Mouse (Mus musculus): Measurements from ENCODE around the gene Aff1. TPM values are rescaled to one million over a fixed set of nuclear protein-coding genes. Genes with fewer than 3 reads are reported as not detected.

Gene Aff1
- polyA plus RNA-seq, 1 experiment from 2014 or later: 4.6 TPM

GRCm38 (mm10) chr5:103726281-103726938 is 34.2 kb downstream of the Aff1 start:
- ATAC-seq (ENCODE audit: insufficient number of reproducible peaks, insufficient read depth, low FRiP score, low TSS enrichment, low read depth): 0 out of 2 replicates have a peak, but pooled peaks have one; percentile 44
- peaks cover 51% of the 10 kb centered on the region for H3K4me1 ChIP-seq (replicated peaks)
- WGBS: 42% methylated on average over 8 of the region's 8 CpGs

GRCm38 (mm10) chr5:103727777-103728395 is 35.7 kb downstream of the Aff1 start:
- no peaks in the 10 kb centered on the region; the same call in 1 of the 2 replicates for H3K27me3 ChIP-seq
- no peak overlapping the region for H3K9ac ChIP-seq (replicated peaks)
- peaks cover 51% of the 10 kb centered on the region for H3K4me1 ChIP-seq (replicated peaks)
- no peak overlapping the region for H3K4me3 ChIP-seq (replicated peaks)
- ATAC-seq (ENCODE audit: insufficient number of reproducible peaks, insufficient read depth, low FRiP score, low TSS enrichment, low read depth): no peak
- H3K36me3 ChIP-seq: no peaks in the 10 kb centered on the region
- WGBS: 79% methylated on average over 4 of the region's 4 CpGs
- no peak overlapping the region for H3K4me2 ChIP-seq
- H3K9me3 ChIP-seq: no peaks in the 10 kb centered on the region
- H3K27ac ChIP-seq: no peak overlapping the region

More at GRCm38 (mm10) chr5:103726281-103726938, 34.2 kb downstream of the Aff1 start:
- no peak overlapping the region for H3K27ac ChIP-seq
- no peak overlapping the region for H3K9ac ChIP-seq (replicated peaks)
- no peaks in the 10 kb centered on the region for H3K9me3 ChIP-seq
- H3K4me2 ChIP-seq: no peak overlapping the region
- H3K27me3 ChIP-seq: no peaks in the 10 kb centered on the region; the same call in 1 of the 2 replicates
- no peak overlapping the region for H3K4me3 ChIP-seq (replicated peaks)
- no peaks in the 10 kb centered on the region for H3K36me3 ChIP-seq

GRCm38 (mm10) chr5:103729225-103729624 is 37.1 kb downstream of the Aff1 start:
- H3K9me3 ChIP-seq: no peaks in the 10 kb centered on the region
- H3K4me2 ChIP-seq: no peak overlapping the region
- no peaks in the 10 kb centered on the region for H3K27me3 ChIP-seq
- no peak overlapping the region for H3K4me3 ChIP-seq (replicated peaks)
- no peaks in the 10 kb centered on the region for H3K36me3 ChIP-seq
- no peak for ATAC-seq (ENCODE audit: insufficient number of reproducible peaks, insufficient read depth, low FRiP score, low TSS enrichment, low read depth)
- peaks cover 40% of the 10 kb centered on the region for H3K4me1 ChIP-seq (replicated peaks)
- no peak overlapping the region for H3K27ac ChIP-seq
- no peak overlapping the region for H3K9ac ChIP-seq (replicated peaks)
- 32% methylated on average over 1 of the region's 1 CpGs for WGBS

- no peak overlapping the region for H3K4me2 ChIP-seq
- no peak overlapping the region for H3K4me3 ChIP-seq (replicated peaks)
- no peaks in the 10 kb centered on the region for H3K27me3 ChIP-seq
- no peak for ATAC-seq (ENCODE audit: insufficient number of reproducible peaks, insufficient read depth, low FRiP score, low TSS enrichment, low read depth)
- no peaks in the 10 kb centered on the region for H3K36me3 ChIP-seq
- H3K9ac ChIP-seq (replicated peaks): no peak overlapping the region
- H3K9me3 ChIP-seq: no peaks in the 10 kb centered on the region
- 91% methylated on average over 1 of the region's 1 CpGs for WGBS
- peaks cover 31% of the 10 kb centered on the region for H3K4me1 ChIP-seq (replicated peaks)
- no peak overlapping the region for H3K27ac ChIP-seq
These were observed 38.0 kb downstream of the Aff1 start for GRCm38 (mm10) chr5:103730142-103730541.

GRCm38 (mm10) chr5:103730727-103731126 is 38.6 kb downstream of the Aff1 start:
- Histone ChIP-seq H3K27me3 (no peaks in the 10 kb centered on the region), H3K4me2 (no peak overlapping the region), H3K9ac (replicated peaks) (no peak overlapping the region), H3K4me1 (replicated peaks) (peaks cover 26% of the 10 kb centered on the region), H3K36me3 (no peaks in the 10 kb centered on the region), H3K27ac (no peak overlapping the region), H3K9me3 (no peaks in the 10 kb centered on the region), H3K4me3 (replicated peaks) (no peak overlapping the region)
- WGBS: 4% methylated on average over 3 of the region's 3 CpGs
- 0 out of 2 replicates have a peak, but pooled peaks have one; percentile 49 for ATAC-seq (ENCODE audit: insufficient number of reproducible peaks, insufficient read depth, low FRiP score, low TSS enrichment, low read depth)

DNA sequence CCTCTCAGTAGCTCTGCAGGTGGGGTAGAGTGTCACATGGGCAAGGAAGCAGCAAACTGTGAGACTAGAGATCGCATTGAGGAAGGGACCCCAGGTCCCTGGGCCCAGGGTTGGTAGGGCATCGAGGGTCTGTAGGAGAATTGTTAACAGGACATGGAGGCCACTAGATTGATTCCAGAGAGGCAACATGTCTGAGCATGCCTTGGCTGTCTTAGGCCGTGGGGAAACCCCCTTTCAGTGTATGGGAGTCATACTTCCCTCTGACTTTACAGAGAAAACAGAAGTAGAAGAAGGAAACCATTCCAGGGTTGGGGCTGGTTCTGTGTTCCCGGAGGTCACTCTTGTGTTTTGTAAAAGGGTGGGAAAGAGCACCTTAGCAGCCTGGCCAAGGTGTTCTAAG is 40.4 kb downstream of the Aff1 start:
- H3K4me2 ChIP-seq: no peak overlapping the region
- H3K4me3 ChIP-seq (replicated peaks): no peak overlapping the region
- no peaks in the 10 kb centered on the region for H3K36me3 ChIP-seq
- ATAC-seq (ENCODE audit: insufficient number of reproducible peaks, insufficient read depth, low FRiP score, low TSS enrichment, low read depth): no peak
- H3K27me3 ChIP-seq: no peaks in the 10 kb centered on the region
- no peak overlapping the region for H3K9ac ChIP-seq (replicated peaks)
- H3K9me3 ChIP-seq: no peaks in the 10 kb centered on the region
- H3K4me1 ChIP-seq (replicated peaks): peaks cover 27% of the 10 kb centered on the region
- WGBS: 92% methylated on average over 4 of the region's 4 CpGs
- H3K27ac ChIP-seq: no peak overlapping the region

DNA sequence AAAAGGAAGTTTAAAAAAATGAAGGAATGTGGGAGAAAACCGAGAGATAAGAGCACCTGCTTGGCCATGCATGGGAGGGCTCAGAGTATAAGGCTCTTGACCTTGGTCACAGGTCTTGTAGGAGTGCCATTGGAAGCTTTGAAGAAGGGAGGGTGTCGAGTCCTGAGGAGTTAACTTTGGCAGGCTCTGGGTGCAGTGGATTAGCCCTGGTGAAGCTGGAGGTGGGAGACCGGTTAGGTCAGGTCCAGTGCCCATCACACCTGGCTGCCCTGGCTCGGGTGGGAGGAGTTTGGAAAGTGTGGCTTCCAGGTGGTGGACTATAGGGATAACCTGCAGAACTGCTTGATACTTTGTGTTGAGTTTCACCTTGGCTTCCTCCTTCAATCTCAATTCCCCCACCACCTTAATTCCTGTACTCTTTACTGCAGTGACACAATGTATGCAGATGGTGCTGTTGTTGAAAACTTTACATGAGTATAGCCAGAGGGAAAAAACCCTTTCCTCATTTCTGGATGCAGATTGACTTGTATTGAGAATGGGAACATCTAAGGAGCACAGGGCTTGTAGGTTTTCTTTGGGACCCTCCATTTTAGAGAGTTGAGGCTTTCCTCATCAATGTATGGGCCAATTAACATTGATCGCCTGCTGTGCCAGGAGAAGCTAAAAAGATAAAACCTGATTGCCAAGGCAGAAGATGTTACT is 43.4 kb downstream of the Aff1 start:
- WGBS: 77% methylated on average over 5 of the region's 5 CpGs
- no peaks in the 10 kb centered on the region for H3K36me3 ChIP-seq
- H3K4me2 ChIP-seq: no peak overlapping the region
- ATAC-seq (ENCODE audit: insufficient number of reproducible peaks, insufficient read depth, low FRiP score, low TSS enrichment, low read depth): no peak
- H3K27ac ChIP-seq: no peak overlapping the region
- no peaks in the 10 kb centered on the region for H3K27me3 ChIP-seq
- peaks cover 31% of the 10 kb centered on the region for H3K4me1 ChIP-seq (replicated peaks)
- H3K9me3 ChIP-seq: no peaks in the 10 kb centered on the region
- H3K4me3 ChIP-seq (replicated peaks): no peak overlapping the region
- no peak overlapping the region for H3K9ac ChIP-seq (replicated peaks)

- Histone ChIP-seq H3K27ac (no peak overlapping the region), H3K27me3 (no peaks in the 10 kb centered on the region), H3K4me2 (no peak overlapping the region), H3K36me3 (no peaks in the 10 kb centered on the region), H3K4me1 (replicated peaks) (peaks cover 22% of the 10 kb centered on the region), H3K9ac (replicated peaks) (no peak overlapping the region), H3K4me3 (replicated peaks) (no peak overlapping the region), H3K9me3 (no peaks in the 10 kb centered on the region)
- 69% methylated on average over 6 of the region's 6 CpGs for WGBS
- no peak for ATAC-seq (ENCODE audit: insufficient number of reproducible peaks, insufficient read depth, low FRiP score, low TSS enrichment, low read depth)
These were observed 44.5 kb downstream of the Aff1 start for GRCm38 (mm10) chr5:103736553-103737207.

- Histone ChIP-seq H3K9ac (replicated peaks) (no peak overlapping the region), H3K27me3 (no peaks in the 10 kb centered on the region), H3K9me3 (no peaks in the 10 kb centered on the region), H3K4me2 (no peak overlapping the region), H3K4me1 (replicated peaks) (peaks cover 22% of the 10 kb centered on the region), H3K27ac (no peak overlapping the region), H3K36me3 (no peaks in the 10 kb centered on the region), H3K4me3 (replicated peaks) (no peak overlapping the region)
- 58% methylated on average over 26 of the region's 26 CpGs for WGBS
- ATAC-seq (ENCODE audit: insufficient number of reproducible peaks, insufficient read depth, low FRiP score, low TSS enrichment, low read depth): no peak; the same call in 1 of the 2 replicates
These were observed 45.3 kb downstream of the Aff1 start for GRCm38 (mm10) chr5:103737208-103738066.

GRCm38 (mm10) chr5:103738509-103738908 is 46.3 kb downstream of the Aff1 start:
- ATAC-seq (ENCODE audit: insufficient number of reproducible peaks, insufficient read depth, low FRiP score, low TSS enrichment, low read depth): no peak
- WGBS: 71% methylated on average over 5 of the region's 5 CpGs

More at GRCm38 (mm10) chr5:103738509-103738908, 46.3 kb downstream of the Aff1 start:
- no peaks in the 10 kb centered on the region for H3K36me3 ChIP-seq
- H3K4me3 ChIP-seq (replicated peaks): no peak overlapping the region
- H3K9ac ChIP-seq (replicated peaks): no peak overlapping the region
- H3K4me1 ChIP-seq (replicated peaks): peaks cover 22% of the 10 kb centered on the region
- no peaks in the 10 kb centered on the region for H3K27me3 ChIP-seq
- H3K27ac ChIP-seq: no peak overlapping the region
- no peaks in the 10 kb centered on the region for H3K9me3 ChIP-seq
- no peak overlapping the region for H3K4me2 ChIP-seq
